Mouse (Mus musculus) lung, adult 18-20 months (tissue): Measurements from ENCODE around the gene Ctsd.
"Not testable (repeated sequence)": the region's sequence is repeated elsewhere in the genome, so short reads cannot be mapped to it uniquely, and the experiment has no call there.

Source experiments
- DNase-seq, 2 experiments: peaks; one replicate each; pipeline ENCODE4 v3.0.0; 2022; ENCODE audit warnings: mixed read lengths in 2 of 2

The Ctsd gene

GRCm38 (mm10) chr7:142387419-142388148 is at the start of gene Ctsd:
TSS of gene Ctsd (minus strand) at chr7:142388038.
- DNase-seq, result peak; percentile 98 to 99

GRCm38 (mm10) chr7:142437324-142437723 is 49.5 kb upstream of the Ctsd start:
- DNase-seq, result peak; percentile 73 to 85

GRCm38 (mm10) chr7:142435524-142435923 is 47.7 kb upstream of the Ctsd start:
- peak; percentile 57 to 73 for DNase-seq

GRCm38 (mm10) chr7:142434137-142434865 is 46.5 kb upstream of the Ctsd start, which contains the start of gene Syt8:
TSS of gene Syt8 (plus strand) at chr7:142434850.
- peak; percentile 61 to 73 for DNase-seq

- DNase-seq, result no peak
These were observed 45.8 kb upstream of the Ctsd start for GRCm38 (mm10) chr7:142433623-142434022.

GRCm38 (mm10) chr7:142431106-142431505 is 43.3 kb upstream of the Ctsd start:
- no peak for DNase-seq

- DNase-seq, result peak; percentile 32 to 56
These were observed 42.4 kb upstream of the Ctsd start for GRCm38 (mm10) chr7:142430160-142430678.

- DNase-seq, result no peak
These were observed 40.4 kb upstream of the Ctsd start for GRCm38 (mm10) chr7:142428213-142428612.

- DNase-seq, result no peak
These were observed 37.9 kb upstream of the Ctsd start for GRCm38 (mm10) chr7:142425641-142426213.

- DNase-seq, result no peak
These were observed 34.0 kb upstream of the Ctsd start for GRCm38 (mm10) chr7:142421826-142422225.

- DNase-seq, result no peak
These were observed 32.0 kb upstream of the Ctsd start for GRCm38 (mm10) chr7:142419887-142420286.

GRCm38 (mm10) chr7:142418679-142419078 is 30.8 kb upstream of the Ctsd start:
- DNase-seq, result no peak

- DNase-seq, result no peak
These were observed 30.2 kb upstream of the Ctsd start for GRCm38 (mm10) chr7:142418027-142418426.

- no peak for DNase-seq
These were observed 28.4 kb upstream of the Ctsd start for GRCm38 (mm10) chr7:142416225-142416624.

- peak in 1 of 2 experiments; percentile 46 for DNase-seq
These were observed 27.5 kb upstream of the Ctsd start for GRCm38 (mm10) chr7:142415314-142415713.

GRCm38 (mm10) chr7:142413285-142413684 is 25.4 kb upstream of the Ctsd start:
- DNase-seq, result no peak

- DNase-seq, result no peak
These were observed 21.8 kb upstream of the Ctsd start for GRCm38 (mm10) chr7:142409603-142410002.

GRCm38 (mm10) chr7:142408686-142409085 is 20.8 kb upstream of the Ctsd start:
- DNase-seq, result no peak

- DNase-seq, result no peak
These were observed 20.1 kb upstream of the Ctsd start for GRCm38 (mm10) chr7:142407935-142408334.

- not testable (repeated sequence) for DNase-seq
These were observed 17.3 kb upstream of the Ctsd start for GRCm38 (mm10) chr7:142405134-142405533.

GRCm38 (mm10) chr7:142403591-142403990 is 15.8 kb upstream of the Ctsd start:
- DNase-seq, result peak; percentile 54 to 62

GRCm38 (mm10) chr7:142400750-142401142 is 12.9 kb upstream of the Ctsd start:
- DNase-seq, result no peak

GRCm38 (mm10) chr7:142400112-142400749 is 12.4 kb upstream of the Ctsd start:
- DNase-seq, result no peak
